Mouse (Mus musculus): ENCODE results near the gene Clptm1.

DNA sequence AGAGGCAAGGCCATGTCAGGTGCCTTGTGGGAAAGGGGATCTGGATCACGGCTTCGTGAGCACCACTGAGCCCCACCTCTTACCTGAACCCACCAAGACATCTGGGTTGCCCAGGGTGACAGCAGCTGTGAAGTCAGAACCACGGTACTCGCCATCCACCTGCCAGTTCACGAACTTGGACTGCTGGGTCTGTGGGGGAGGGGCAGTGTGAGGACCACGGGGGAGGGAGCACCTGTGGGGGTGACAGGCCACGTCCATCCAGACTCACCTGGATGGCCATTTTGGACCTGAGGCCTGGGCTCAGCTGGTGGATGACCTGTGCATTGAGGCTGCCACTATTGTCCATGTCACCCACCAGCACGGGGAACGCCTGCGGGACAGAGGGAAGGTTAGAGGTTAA lies 45.8 kb upstream of the Clptm1 start:
- TF ChIP-seq CTCF (IDR thresholded peaks at IDR 0.05; ENCODE audit: borderline replicate concordance, control insufficient read depth, extremely low read depth, insufficient read depth, low read length, poor library complexity) (no peak), POLR2A (IDR thresholded peaks at IDR 0.05; ENCODE audit: control insufficient read depth, extremely low read depth, insufficient read depth, low read length, poor library complexity) (no peak)

All from thymus, adult 2 months (tissue).